Mouse (Mus musculus) lung, adult 2 months (tissue): ENCODE measurements around the gene Snrpd3.

Experiments
- CTCF ChIP-seq: fragments of 200-500 bp; IDR thresholded peaks from 2 replicates; pipeline ENCODE4 v1.5.1; 2011; ENCODE audit warnings: mild to moderate bottlenecking, low read length, control low read depth; ENCODE audit not compliant: insufficient read depth
- POLR2A ChIP-seq: fragments of 200-500 bp; IDR thresholded peaks from 2 replicates; pipeline ENCODE4 v1.6.1; 2011; ENCODE audit warnings: low read depth, mild to moderate bottlenecking, control low read depth, low read length, borderline replicate concordance; ENCODE audit errors: extremely low read depth

DNA sequence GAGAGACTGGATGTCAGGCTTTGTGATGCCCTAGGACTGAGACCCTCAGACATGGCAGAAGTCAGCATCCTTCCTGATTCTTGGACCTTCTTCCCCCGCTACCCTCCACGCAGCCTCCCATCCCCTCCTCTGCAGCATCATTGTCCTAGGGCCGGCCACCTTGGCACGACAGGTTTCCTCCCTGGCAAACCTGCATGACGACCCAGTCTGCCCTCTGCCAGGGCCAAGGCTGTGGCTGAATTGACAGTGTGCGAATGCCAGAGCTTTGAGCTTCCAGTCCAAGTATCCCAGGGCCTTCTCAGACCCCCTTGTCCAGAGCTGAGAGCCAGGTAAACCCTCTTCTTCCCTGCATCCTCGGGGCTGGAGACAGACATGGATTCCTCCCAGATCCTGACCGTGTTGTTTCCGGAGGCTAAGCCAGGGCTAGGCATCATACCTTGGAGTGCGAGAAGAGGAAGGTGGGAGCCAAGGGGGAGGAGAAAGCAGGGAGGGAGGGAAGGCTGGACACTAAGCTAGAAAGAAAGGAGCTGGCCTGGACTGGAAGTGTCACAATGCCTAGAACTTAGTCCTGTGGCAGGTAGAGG lies 43.8 kb downstream of the Snrpd3 start, which contains the start of gene Ggt1:
- TF ChIP-seq POLR2A (no peak), CTCF (no peak)
